Mouse (Mus musculus) cortical plate, adult 2 months (tissue): ENCODE data around the gene Wdr4. TPM values are rescaled to one million over a fixed set of nuclear protein-coding genes. Genes with fewer than 3 reads are reported as not detected.

ENCODE experiments used
- H3K27ac ChIP-seq: fragments of 200-500 bp; 2 replicates; pipeline ENCODE4 v1.5.1; 2012; ENCODE audit warnings: low read length, control low read depth, inconsistent platforms; ENCODE audit not compliant: insufficient read depth
- H3K4me1 ChIP-seq: fragments of 200-500 bp; 2 replicates; pipeline ENCODE4 v1.6.1; 2011; ENCODE audit warnings: low read length; ENCODE audit not compliant: control insufficient read depth, insufficient read depth
- H3K4me3 ChIP-seq: fragments of 200-500 bp; 2 replicates; pipeline ENCODE4 v1.5.1; 2011; ENCODE audit warnings: mild to moderate bottlenecking, low read length, control low read depth; ENCODE audit not compliant: insufficient read depth
- CTCF ChIP-seq: fragments of 200-500 bp; IDR thresholded peaks from 2 replicates; pipeline ENCODE4 v1.5.1; 2011; ENCODE audit warnings: mild to moderate bottlenecking, control low read depth, low read length; ENCODE audit not compliant: insufficient read depth; ENCODE audit errors: extremely low read depth
- POLR2A ChIP-seq: fragments of 200-500 bp; IDR thresholded peaks from 2 replicates; pipeline ENCODE4 v1.6.1; 2011; ENCODE audit warnings: mild to moderate bottlenecking, low read length, control low read depth; ENCODE audit not compliant: insufficient read depth; ENCODE audit errors: extremely low read depth
- polyA plus RNA-seq: library from polyadenylated mRNA; depleted of rRNA; stranded (reverse); fragments of >200 nt; gene quantifications from 2 replicates; pipeline ENCODE4 v1.2.3, GENCODE M21; 2012; rRNA removed

The Wdr4 gene
- polyA plus RNA-seq, 1 experiment = 24.4 TPM

DNA sequence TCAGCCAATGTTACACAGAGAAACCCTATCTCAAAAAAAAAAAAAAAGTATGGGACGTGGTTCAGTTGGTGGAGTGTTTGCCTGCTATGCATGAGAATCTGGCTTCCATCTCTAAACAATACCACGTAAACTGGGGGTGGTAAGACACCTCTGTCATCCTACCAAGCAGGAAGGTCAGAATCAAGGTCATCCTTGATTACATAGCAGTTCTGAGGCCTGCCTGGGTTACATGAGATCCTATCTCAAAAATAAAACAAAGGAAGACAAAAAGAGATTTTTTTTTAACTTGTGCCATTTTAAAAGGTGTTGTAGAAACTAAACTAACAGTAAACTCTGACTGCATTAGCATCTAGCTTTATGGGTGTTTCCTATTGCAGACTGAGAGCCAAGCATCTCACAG is 67.0 kb downstream of the Wdr4 start:
- peaks cover 12% of the 10 kb centered on the region for H3K4me1 ChIP-seq
- H3K4me3 ChIP-seq = no peak overlapping the region
- no peak for TF ChIP-seq CTCF
- no peak for TF ChIP-seq POLR2A
- no peak overlapping the region for H3K27ac ChIP-seq

DNA sequence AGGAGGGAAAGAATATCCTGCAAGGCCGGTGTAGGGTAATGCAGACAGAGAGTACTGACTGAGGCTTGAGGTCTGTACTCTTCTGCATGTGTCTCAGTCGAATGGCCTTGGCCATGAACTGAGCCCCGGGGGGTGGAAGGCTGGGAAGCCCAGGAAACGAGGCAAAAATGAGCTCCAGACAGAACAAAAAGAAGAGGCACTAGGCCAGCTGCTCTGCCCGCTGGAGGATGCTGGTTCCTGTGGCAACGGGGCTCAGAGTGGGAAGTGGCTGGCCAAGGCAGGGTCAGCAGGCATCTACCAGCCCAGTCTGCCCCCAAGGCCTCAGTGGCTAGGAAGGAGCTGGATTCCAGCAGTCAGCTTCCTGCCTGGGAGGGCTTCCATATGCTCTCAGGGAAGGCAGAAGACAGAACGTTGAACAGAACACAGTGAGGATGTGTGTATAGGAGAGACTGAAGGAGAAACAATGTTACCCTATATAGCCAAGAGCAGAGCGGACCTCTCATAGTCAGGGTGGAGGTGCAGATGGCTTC is 68.5 kb downstream of the Wdr4 start:
- H3K4me3 ChIP-seq = no peak overlapping the region
- 0 out of 2 replicates have a peak overlapping the region, but pooled peaks have one; percentile 26 for H3K27ac ChIP-seq
- H3K4me1 ChIP-seq = peaks cover 6% of the 10 kb centered on the region
- no peak for TF ChIP-seq POLR2A
- no peak for TF ChIP-seq CTCF

DNA sequence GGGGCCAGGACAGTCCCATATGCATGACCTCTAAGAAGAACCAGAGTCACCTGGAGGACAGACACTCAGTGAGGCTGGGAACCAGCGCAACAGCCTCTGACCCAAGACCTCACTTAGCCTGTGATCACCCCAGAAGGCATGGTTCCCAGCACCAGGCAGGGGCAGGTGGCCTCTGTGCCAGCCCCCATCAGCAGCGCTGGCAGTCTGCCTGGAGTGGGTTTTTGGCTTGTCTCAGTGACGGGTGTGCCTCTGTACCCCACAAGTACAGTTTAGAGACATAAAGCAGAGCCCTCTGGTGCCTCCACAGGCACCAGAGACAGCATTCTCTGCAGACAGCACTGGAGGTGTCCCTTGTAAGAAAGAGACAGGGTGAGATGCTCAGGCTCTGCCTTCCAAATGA is 69.6 kb downstream of the Wdr4 start:
- H3K4me1 ChIP-seq = peaks cover 6% of the 10 kb centered on the region
- H3K4me3 ChIP-seq = no peak overlapping the region
- H3K27ac ChIP-seq = no peak overlapping the region
- TF ChIP-seq POLR2A = no peak
- TF ChIP-seq CTCF = no peak

DNA sequence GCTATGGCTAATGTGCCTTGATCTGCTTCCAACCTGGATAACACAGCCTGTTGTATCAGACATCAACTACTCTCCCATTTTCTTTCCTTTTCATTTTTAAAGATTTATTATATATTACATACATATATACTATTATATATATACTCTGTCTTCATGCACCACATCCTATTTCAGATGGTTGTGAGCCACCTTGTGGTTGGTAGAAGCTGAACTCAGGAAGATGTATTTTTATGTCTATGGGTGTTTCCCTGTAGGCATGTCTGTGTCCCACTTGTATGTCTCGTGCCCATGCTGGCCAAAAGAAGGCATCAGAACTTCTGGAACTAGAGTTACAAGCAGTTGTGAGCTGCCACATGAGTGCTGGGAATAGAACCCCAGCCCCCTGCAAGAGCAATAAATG is 71.3 kb downstream of the Wdr4 start:
- H3K4me1 ChIP-seq = peaks cover 6% of the 10 kb centered on the region
- no peak overlapping the region for H3K27ac ChIP-seq
- no peak overlapping the region for H3K4me3 ChIP-seq
- TF ChIP-seq POLR2A = no peak
- TF ChIP-seq CTCF = 0 out of 2 replicates have a peak, but pooled peaks have one; percentile 14

DNA sequence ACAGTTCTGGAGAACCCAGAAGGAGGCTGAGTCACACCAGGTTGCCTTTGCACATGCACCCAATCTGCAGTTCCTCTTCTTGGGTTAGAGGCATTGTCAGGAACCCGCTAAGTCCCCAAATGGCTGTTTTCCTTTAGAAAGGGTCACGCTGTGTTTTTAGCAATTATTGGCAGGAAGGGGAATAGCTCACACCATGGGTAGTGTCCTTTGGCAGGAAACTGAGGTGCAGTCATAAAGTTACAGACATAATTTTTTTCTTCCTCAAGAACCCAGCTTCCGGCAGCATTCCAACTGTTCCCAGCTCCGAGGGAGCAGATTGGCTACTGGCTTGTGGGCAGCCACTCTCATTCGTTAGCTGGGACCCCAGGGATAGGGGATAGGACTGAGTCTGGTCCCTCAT is 72.0 kb downstream of the Wdr4 start:
- TF ChIP-seq CTCF (no peak), POLR2A (no peak)
- no peak overlapping the region for H3K27ac ChIP-seq

DNA sequence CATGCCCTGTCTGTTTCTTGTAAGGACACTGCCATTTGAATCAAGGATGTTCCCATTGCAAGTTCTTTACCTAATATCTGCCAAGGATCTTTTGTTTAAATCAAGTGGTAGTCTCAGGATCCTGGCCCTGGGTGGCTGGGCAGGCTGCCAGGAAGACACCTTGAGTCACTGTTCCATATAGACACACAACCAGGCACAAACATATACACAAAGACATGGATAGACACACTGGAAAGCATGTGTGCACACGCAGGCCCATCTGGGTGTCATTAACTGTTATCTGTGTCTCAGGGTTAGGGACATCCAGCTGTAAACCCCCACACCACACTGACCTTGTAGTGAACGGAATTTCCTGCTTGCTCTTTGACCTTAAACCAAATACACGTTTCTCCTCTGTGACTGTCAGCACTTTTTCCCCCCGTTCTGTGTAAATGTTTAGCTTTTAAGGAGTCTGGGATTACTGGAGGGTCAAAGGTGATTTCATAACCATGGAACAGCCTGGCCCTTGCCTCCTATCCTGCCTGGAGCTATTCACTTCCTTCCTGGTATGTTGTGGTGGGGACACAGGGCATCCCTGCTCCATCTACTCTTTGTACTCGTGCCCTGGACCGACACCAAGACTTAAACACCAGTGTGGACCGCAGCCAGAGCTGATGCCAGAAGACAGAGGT is 74.6 kb downstream of the Wdr4 start:
- no peaks in the 10 kb centered on the region; the same call in 1 of the 2 replicates for H3K4me1 ChIP-seq
- H3K27ac ChIP-seq = no peak overlapping the region
- H3K4me3 ChIP-seq = no peak overlapping the region
- no peak for TF ChIP-seq POLR2A
- no peak for TF ChIP-seq CTCF

More for the DNA sequence above, 72.0 kb downstream of the Wdr4 start:
- Histone ChIP-seq H3K4me3 (no peak overlapping the region), H3K4me1 (peaks cover 6% of the 10 kb centered on the region)

Other genes with a start within 250 kb of the Wdr4 start
- gene Rsph1, start 242.6 kb downstream of the Wdr4 start, polyA plus RNA-seq = 2.6 and 3.6 TPM in 2 replicates
- 9.3 and 10.5 TPM in 2 replicates for gene Slc37a1, start 233.2 kb downstream of the Wdr4 start, polyA plus RNA-seq
- 26.7 and 26.9 TPM in 2 replicates for gene Pde9a, start 133.8 kb downstream of the Wdr4 start, polyA plus RNA-seq
- gene Ndufv3, start 135 bp upstream of the Wdr4 start, polyA plus RNA-seq = 325 and 346 TPM in 2 replicates
- gene Pknox1, start 44.8 kb upstream of the Wdr4 start, polyA plus RNA-seq = 16.3 and 18.0 TPM in 2 replicates
- gene Cbs, start 117.3 kb upstream of the Wdr4 start, polyA plus RNA-seq = 35.0 and 41.8 TPM in 2 replicates
- 139 and 148 TPM in 2 replicates for gene U2af1, start 138.9 kb upstream of the Wdr4 start, polyA plus RNA-seq
- 0.13 and 0.21 TPM in 2 replicates for gene Cryaa, start 157.8 kb upstream of the Wdr4 start, polyA plus RNA-seq